Mouse (Mus musculus) cerebellum, adult 2 months (tissue): ENCODE data around the gene Polr1a.

Experiments used
- CTCF ChIP-seq: fragments of 200-500 bp; IDR thresholded peaks from 2 replicates; pipeline ENCODE4 v1.5.1; 2011; ENCODE audit warnings: low read depth, mild to moderate bottlenecking, control low read depth, low read length, moderate library complexity, borderline replicate concordance; ENCODE audit not compliant: insufficient read depth
- POLR2A ChIP-seq: fragments of 200-500 bp; IDR thresholded peaks from 2 replicates; pipeline ENCODE4 v1.6.1; 2011; ENCODE audit warnings: low read length, control low read depth, borderline replicate concordance; ENCODE audit not compliant: insufficient read depth

DNA sequence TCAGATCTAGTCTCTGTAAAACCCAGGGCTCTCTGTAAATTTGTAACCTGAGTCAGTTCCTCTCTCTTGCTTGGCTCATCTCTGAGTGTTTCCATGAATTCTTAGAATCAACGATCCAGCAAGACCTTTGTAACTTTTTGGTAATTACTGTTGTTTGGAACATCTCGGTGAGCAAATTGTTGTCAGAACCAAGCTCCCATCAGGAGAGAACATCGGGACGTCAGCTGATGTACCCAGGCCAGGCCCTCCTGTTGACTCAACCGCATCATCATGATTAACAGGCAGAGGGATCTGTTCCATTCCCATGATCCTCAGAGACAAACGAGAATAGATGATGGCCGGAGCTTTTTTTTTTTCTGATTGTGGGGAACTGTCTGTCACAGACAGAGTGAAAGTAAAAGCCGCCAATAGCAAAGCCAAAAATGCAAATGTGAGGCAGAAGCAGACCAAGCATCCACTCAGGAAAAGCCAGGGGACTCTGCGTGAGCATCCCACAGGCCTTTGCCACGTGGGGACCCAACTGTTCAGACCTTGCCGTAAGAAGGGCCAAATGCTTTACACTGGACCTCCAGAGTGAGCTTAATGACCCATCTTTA lies 91.2 kb downstream of the Polr1a start:
- no peak for TF ChIP-seq CTCF
- TF ChIP-seq POLR2A = no peak
